Comparison of ENCODE assay signal across 2 mouse cellular contexts in the genomic region with DNA sequence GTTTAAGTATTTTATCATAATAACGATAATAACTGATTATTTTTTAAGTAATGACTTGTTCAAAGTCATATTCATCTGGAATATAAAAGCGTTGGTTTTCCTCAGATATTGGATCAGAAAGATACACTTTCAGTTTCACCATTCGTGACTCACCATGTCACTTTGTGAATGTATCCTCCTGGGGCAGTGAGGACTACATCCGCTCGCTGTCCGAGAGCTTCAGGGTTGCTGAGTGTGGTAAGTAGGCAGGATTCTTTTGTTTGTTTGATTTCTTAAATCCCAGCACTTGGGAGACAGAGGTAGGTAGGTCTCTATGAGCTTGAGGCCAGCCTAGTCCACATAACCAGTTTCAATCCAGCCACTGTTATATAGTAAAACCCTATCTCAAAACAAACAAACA.
TF ChIP-seq lines count a peak whose summit lies in the region.

No protein-coding gene starts in this region.

TF ChIP-seq in MEL, 35 proteins besides CTCF, POLR2A, EP300 and RAD21 (continued from another document):
- no peak for TF ChIP-seq TBP (IDR thresholded peaks at IDR 0.05; ENCODE audit: low read depth, low read length)
- no peak for TF ChIP-seq ETS1 (IDR thresholded peaks at IDR 0.05; ENCODE audit: low read depth, low read length)
- no peak for TF ChIP-seq MXI1 (IDR thresholded peaks at IDR 0.05; ENCODE audit: low read depth, low read length)
- TF ChIP-seq JUND (IDR thresholded peaks at IDR 0.05; ENCODE audit: low read depth, low read length), result no peak
- TF ChIP-seq KAT2A (conservative IDR thresholded peaks at IDR 0.05; ENCODE audit: low read depth, low read length), result no peak
- TF ChIP-seq ELF1 (IDR thresholded peaks at IDR 0.05; ENCODE audit: low read depth, low read length), result no peak
- no peak for TF ChIP-seq ZMIZ1 (IDR thresholded peaks at IDR 0.05; ENCODE audit: low read depth, low read length)

TF ChIP-seq in myocyte, 11 proteins besides CTCF, POLR2A, EP300 and RAD21 (continued from another document):
- TF ChIP-seq SRF (IDR thresholded peaks at IDR 0.05; ENCODE audit: control insufficient read depth, insufficient read length, low read depth) (no peak), REST (IDR thresholded peaks at IDR 0.05; ENCODE audit: insufficient read depth, insufficient read length) (no peak), E2F4 (IDR thresholded peaks at IDR 0.05; ENCODE audit: insufficient read depth) (no peak)
